Mouse (Mus musculus) thymus, adult 2 months (tissue): ENCODE data around the gene Cacna1c.

ENCODE experiments used
- CTCF ChIP-seq: fragments of 200-500 bp; IDR thresholded peaks from 2 replicates; pipeline ENCODE4 v1.5.1; 2012; ENCODE audit warnings: mild to moderate bottlenecking, control low read depth, low read length, moderate library complexity, borderline replicate concordance; ENCODE audit not compliant: control insufficient read depth, poor library complexity, insufficient read depth; ENCODE audit errors: extremely low read depth
- POLR2A ChIP-seq: fragments of 200-500 bp; IDR thresholded peaks from 2 replicates; pipeline ENCODE4 v1.6.1; 2012; ENCODE audit warnings: mild to moderate bottlenecking, low read length, control low read depth, moderate library complexity; ENCODE audit not compliant: control insufficient read depth, poor library complexity, insufficient read depth; ENCODE audit errors: extremely low read depth

DNA sequence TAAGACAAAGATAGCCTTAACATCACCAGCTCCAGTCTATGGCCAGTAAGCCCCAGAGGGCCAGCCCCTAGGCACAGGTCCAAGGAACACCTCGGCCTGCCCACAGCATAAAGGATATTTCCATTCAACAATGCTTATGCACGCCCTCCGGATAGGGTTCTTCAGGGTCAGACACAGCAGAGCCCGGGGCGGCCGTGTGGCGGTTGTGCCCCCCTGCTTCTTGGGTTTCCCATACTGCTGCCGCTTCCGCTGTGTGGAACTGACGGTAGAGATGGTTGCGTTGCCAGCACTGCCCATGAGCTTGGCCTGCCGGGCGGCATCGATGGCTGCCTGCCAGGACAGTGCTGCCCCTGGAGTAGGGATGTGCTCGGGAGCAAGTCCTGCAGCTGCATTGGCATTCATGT, 139.1 kb downstream of the Cacna1c start:
- no peak for TF ChIP-seq CTCF
- no peak for TF ChIP-seq POLR2A
